Mouse (Mus musculus): Measurements from ENCODE around the gene Ager. TPM values are rescaled to one million over a fixed set of nuclear protein-coding genes. Genes with fewer than 3 reads are reported as not detected.

Ager gene
- polyA plus RNA-seq, 1 experiment from 2014 or later = 1.8 TPM

DNA sequence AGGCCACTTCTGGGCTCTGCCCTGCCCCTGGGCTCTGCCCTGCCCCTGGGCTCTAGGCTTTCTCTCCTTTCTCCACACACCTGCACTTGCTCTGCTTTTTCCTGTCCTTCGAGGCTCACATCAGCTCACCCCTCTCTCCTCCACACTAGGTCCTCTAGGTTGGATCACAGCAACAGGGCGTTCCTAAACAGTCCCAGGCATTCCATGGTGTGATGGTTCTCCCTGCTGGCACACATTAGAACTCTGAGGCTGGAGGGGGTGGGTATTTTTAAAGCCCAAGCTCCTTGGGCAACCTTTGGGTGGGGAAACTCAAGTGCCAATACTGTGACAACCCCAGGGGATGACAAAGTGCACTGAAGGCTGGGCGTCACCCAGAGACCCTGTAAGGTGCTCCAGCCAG, 39.8 kb downstream of the Ager start:
- no peak for DNase-seq (ENCODE audit: low spot score)
- Histone ChIP-seq H3K9me3 (ENCODE audit: control insufficient read depth, low read length) (no peaks in the 10 kb centered on the region), H3K27ac (replicated peaks) (no peak overlapping the region), H3K36me3 (ENCODE audit: control insufficient read depth, insufficient read depth, low read length) (no peaks in the 10 kb centered on the region), H3K27me3 (ENCODE audit: control insufficient read depth, insufficient read depth, low read length) (no peaks in the 10 kb centered on the region), H3K9ac (ENCODE audit: low read length) (no peak overlapping the region), H3K4me3 (ENCODE audit: low read depth, low read length) (no peak overlapping the region), H3K4me1 (replicated peaks; ENCODE audit: control insufficient read depth, insufficient read depth) (no peaks in the 10 kb centered on the region), H3K4me2 (replicated peaks; ENCODE audit: low read depth) (no peak overlapping the region)
- WGBS = 59% methylated on average over 3 of the region's 3 CpGs
- ATAC-seq (ENCODE audit: low FRiP score, low TSS enrichment) = no peak
- TF ChIP-seq EP300 (optimal IDR thresholded peaks at IDR 0.05) = no peak
- TF ChIP-seq CTCF (IDR thresholded peaks at IDR 0.05; ENCODE audit: low read depth) = no peak

DNA sequence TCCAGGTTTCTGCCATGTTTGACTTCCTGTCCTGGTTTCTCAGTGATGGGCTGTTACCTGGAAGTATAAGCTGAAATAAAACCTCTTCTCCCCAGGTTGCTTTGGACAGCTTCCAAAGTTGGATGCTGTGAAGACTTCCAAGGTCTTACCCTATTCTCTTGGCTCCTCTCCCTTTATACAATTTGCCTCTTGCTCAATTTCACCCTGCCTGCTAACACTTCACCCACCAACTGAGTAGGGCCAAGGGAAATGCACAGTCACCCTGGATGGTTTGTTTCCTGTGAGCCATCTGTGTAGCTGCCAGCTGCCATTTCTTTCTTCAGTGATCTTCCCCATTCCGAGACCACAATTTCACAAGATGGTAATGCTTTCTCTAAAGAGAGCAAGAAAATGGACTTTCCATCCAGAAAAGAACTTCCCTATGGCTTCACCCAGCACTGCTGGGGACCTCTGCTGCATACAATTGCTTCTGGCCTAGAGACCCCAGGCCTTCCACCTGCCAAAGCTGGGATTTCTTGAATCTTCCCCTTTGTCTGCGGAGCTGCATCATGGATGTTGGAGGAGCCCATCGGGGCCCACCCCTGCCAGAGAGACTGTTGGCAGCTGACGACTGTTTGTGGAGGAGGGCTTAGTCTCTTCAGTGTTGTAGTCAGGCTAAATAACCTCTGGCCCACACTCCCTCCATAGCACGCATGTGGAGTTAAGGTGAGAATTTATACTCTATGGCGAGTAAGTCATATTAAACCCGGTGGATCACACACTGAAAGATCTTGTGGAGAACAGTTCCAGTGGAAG, 42.0 kb downstream of the Ager start:
- Histone ChIP-seq H3K4me1 (replicated peaks; ENCODE audit: control insufficient read depth, insufficient read depth) (no peaks in the 10 kb centered on the region), H3K9me3 (ENCODE audit: control insufficient read depth, low read length) (no peaks in the 10 kb centered on the region), H3K9ac (ENCODE audit: low read length) (no peak overlapping the region), H3K4me2 (replicated peaks; ENCODE audit: low read depth) (no peak overlapping the region), H3K27ac (replicated peaks) (no peak overlapping the region), H3K27me3 (ENCODE audit: control insufficient read depth, insufficient read depth, low read length) (no peaks in the 10 kb centered on the region), H3K36me3 (ENCODE audit: control insufficient read depth, insufficient read depth, low read length) (no peaks in the 10 kb centered on the region), H3K4me3 (ENCODE audit: low read depth, low read length) (no peak overlapping the region)
- 84% methylated on average over 7 of the region's 7 CpGs for WGBS
- ATAC-seq (ENCODE audit: low FRiP score, low TSS enrichment) (no peak), DNase-seq (ENCODE audit: low spot score) (no peak)
- TF ChIP-seq EP300 (optimal IDR thresholded peaks at IDR 0.05) (no peak), CTCF (IDR thresholded peaks at IDR 0.05; ENCODE audit: low read depth) (no peak)

DNA sequence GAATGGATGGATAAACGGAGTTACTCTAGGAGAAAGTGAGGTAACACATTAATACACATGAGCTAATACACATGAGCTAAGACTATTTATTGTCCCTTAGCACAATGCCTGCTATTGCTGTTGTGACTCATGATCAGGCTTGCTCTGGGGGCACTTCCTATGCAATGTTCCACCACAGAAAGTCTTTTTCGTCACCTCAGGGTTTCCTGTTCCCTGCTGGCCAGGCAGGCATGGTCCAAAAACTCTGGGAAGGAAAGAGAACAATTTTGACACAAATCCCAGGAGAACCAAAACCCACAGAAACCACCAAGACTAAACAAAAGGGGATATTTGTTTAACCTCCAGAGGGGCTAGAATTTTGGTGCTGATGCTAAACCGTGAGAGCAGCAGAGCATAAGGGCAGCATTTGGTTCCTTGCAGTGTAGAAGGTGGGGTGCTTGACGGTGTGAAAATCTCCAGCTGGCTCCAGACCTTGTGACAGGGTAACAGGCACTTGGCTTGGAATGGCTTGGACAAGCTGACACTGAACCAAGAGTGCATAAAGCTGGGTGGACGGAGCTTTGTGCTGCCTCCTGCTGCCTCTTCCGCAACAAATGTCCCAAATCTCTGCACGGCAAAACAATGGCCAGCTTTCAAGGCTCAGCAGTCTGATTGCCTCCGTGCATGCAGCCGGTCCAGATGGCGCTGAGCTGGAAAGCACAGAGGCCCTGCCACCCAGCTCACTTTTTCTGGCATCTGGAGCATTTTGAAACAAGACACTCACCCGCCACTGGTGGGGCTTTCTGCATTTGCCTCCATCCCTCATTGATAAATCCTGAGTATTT, 43.3 kb downstream of the Ager start:
- H3K36me3 ChIP-seq (ENCODE audit: control insufficient read depth, insufficient read depth, low read length) = no peaks in the 10 kb centered on the region
- H3K27ac ChIP-seq (replicated peaks) = peak overlapping the region; percentile 77
- no peaks in the 10 kb centered on the region for H3K4me1 ChIP-seq (replicated peaks; ENCODE audit: control insufficient read depth, insufficient read depth)
- H3K27me3 ChIP-seq (ENCODE audit: control insufficient read depth, insufficient read depth, low read length) = no peaks in the 10 kb centered on the region
- WGBS = 14% methylated on average over 11 of the region's 11 CpGs
- H3K9ac ChIP-seq (ENCODE audit: low read length) = 0 out of 2 replicates have a peak overlapping the region, but pooled peaks have one; percentile 38
- no peak overlapping the region for H3K4me3 ChIP-seq (ENCODE audit: low read depth, low read length)
- TF ChIP-seq CTCF (IDR thresholded peaks at IDR 0.05; ENCODE audit: low read depth) = peak; percentile 62
- TF ChIP-seq EP300 (optimal IDR thresholded peaks at IDR 0.05) = no peak
- H3K9me3 ChIP-seq (ENCODE audit: control insufficient read depth, low read length) = no peaks in the 10 kb centered on the region
- no peak overlapping the region for H3K4me2 ChIP-seq (replicated peaks; ENCODE audit: low read depth)
- no peak for ATAC-seq (ENCODE audit: low FRiP score, low TSS enrichment)
- no peak for DNase-seq (ENCODE audit: low spot score)

DNA sequence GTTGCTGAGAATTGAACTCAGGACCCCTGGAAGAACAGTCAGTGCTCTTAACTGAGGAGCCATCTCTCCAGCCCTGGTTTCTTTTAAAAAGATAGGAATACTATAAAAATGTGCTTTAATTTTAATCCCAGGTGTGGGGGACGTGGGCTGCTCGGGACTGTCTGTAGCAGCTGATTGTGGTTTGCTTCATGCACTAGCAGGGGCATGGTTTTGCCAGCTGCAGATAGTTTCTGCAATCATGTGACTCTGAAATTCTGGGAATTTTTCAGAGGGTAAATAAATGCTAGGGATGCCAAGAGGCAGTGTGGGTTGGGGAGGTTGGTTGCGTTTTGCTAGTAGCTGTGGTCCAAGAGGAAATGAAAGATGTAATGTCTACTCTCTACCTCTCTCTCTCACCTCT, 44.3 kb downstream of the Ager start:
- no peak overlapping the region for H3K27ac ChIP-seq (replicated peaks)
- TF ChIP-seq EP300 (optimal IDR thresholded peaks at IDR 0.05) (no peak), CTCF (IDR thresholded peaks at IDR 0.05; ENCODE audit: low read depth) (no peak)
- H3K27me3 ChIP-seq (ENCODE audit: control insufficient read depth, insufficient read depth, low read length) = no peaks in the 10 kb centered on the region
- H3K9ac ChIP-seq (ENCODE audit: low read length) = no peak overlapping the region
- ATAC-seq (ENCODE audit: low FRiP score, low TSS enrichment) (no peak), DNase-seq (ENCODE audit: low spot score) (no peak)
- H3K9me3 ChIP-seq (ENCODE audit: control insufficient read depth, low read length) = no peaks in the 10 kb centered on the region
- H3K36me3 ChIP-seq (ENCODE audit: control insufficient read depth, insufficient read depth, low read length) = no peaks in the 10 kb centered on the region
- no peak overlapping the region for H3K4me3 ChIP-seq (ENCODE audit: low read depth, low read length)
- H3K4me1 ChIP-seq (replicated peaks; ENCODE audit: control insufficient read depth, insufficient read depth) = no peaks in the 10 kb centered on the region; the same call in 1 of the 2 replicates
- WGBS = 70% methylated on average over 3 of the region's 3 CpGs
- no peak overlapping the region for H3K4me2 ChIP-seq (replicated peaks; ENCODE audit: low read depth)

DNA sequence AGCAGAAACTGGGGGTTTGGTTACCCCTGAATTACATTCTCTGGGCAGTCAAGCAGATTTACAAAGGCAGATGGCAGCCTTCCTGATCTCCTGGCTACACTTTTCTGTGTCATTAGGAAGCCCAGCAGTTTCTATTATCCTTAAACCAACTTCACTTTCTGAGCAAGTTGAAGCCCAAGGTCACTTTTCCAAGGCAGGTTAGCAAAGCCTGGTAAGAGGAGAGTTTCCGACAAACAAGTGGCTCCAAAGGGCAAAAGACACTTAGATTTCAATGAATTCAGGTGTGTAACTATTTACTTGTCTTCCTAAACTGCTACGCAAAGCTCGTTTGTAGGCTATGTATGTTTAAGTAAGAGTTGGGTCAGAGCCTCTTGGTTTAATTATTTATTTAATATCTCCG, 45.7 kb downstream of the Ager start:
- Histone ChIP-seq H3K4me1 (replicated peaks; ENCODE audit: control insufficient read depth, insufficient read depth) (no peaks in the 10 kb centered on the region; the same call in 1 of the 2 replicates), H3K4me2 (replicated peaks; ENCODE audit: low read depth) (no peak overlapping the region), H3K27me3 (ENCODE audit: control insufficient read depth, insufficient read depth, low read length) (no peaks in the 10 kb centered on the region), H3K4me3 (ENCODE audit: low read depth, low read length) (no peak overlapping the region), H3K9ac (ENCODE audit: low read length) (no peak overlapping the region), H3K36me3 (ENCODE audit: control insufficient read depth, insufficient read depth, low read length) (no peaks in the 10 kb centered on the region), H3K9me3 (ENCODE audit: control insufficient read depth, low read length) (no peaks in the 10 kb centered on the region), H3K27ac (replicated peaks) (peak overlapping the region; percentile 46)
- no peak for DNase-seq (ENCODE audit: low spot score)
- TF ChIP-seq EP300 (optimal IDR thresholded peaks at IDR 0.05) (no peak), CTCF (IDR thresholded peaks at IDR 0.05; ENCODE audit: low read depth) (no peak)
- 76% methylated on average over 4 of the region's 4 CpGs for WGBS
- ATAC-seq (ENCODE audit: low FRiP score, low TSS enrichment) = no peak
